Mouse (Mus musculus): ENCODE measurements at regions not wholly inside any gene's neighbourhood (a gene's known extent, or its start where the extent isn't known, plus 50 kb on each side); places are given as distances from the start of the nearest gene placed in this dataset.

- TF ChIP-seq CTCF (IDR thresholded peaks at IDR 0.05; ENCODE audit: low read depth), result no peak
- no peak for TF ChIP-seq EP300 (IDR thresholded peaks at IDR 0.05; ENCODE audit: low read depth)
These were observed 322.1 kb upstream of the Meis1 start for GRCm38 (mm10) chr11:19340889-19341288.

Measured in liver, embryonic 14.5 days (tissue).